Mouse (Mus musculus): Measurements from ENCODE around the gene Pinlyp.

The Pinlyp gene

DNA sequence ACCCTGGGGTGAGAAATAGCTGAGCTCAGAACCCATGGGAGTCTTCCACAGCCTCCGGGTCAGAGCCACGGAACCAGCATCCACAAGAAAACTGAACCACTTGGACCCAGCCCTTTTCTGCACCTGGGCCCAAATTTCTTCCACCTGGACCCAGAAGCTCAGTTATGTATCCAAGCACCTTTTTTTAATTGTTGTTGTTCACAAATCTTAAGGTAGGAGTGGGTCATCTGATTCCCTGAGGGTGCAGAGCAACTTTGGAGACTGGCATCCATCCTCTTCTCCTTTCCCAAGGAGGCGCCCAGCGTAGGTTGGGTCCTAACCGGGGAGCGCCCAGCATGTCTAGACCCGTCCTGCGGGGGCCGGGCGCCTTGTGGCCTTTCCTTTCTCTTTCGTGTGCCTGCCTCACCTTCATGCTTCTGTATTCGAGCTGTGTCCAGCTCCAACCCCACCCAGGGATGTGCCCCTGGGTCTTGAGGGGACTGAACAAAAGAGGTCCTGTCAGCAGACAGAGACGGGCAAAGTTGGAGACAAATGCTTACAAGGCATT, at the start of gene Pinlyp, which contains the start of gene Xrcc1:
TSS of gene Pinlyp (minus strand) at position 51 of the 547 bp plus-strand sequence.
TSS of gene Xrcc1 (plus strand) at position 222 of the 547 bp plus-strand sequence.
- peak; percentile 24 for DNase-seq

DNA sequence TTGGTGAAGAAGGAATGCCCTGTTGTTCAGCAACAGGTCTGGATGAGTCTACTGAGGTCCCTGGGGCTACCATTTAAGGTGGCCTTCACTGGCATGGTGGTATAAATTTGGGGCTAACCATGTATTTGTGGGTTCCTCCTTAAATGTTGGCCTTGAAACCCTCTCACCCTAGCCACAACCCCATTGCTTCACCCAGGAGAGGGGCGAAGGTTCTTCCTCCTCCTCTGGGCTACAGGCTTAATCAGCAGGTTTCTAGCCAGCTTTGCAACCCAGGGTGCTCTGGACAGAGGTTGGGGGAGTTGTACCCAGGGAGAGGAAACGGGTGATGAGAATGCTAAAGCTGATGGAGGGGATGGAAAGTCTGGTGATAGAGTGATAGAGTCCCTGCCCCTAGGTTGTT, 49.5 kb upstream of the Pinlyp start:
- DNase-seq: no peak

DNA sequence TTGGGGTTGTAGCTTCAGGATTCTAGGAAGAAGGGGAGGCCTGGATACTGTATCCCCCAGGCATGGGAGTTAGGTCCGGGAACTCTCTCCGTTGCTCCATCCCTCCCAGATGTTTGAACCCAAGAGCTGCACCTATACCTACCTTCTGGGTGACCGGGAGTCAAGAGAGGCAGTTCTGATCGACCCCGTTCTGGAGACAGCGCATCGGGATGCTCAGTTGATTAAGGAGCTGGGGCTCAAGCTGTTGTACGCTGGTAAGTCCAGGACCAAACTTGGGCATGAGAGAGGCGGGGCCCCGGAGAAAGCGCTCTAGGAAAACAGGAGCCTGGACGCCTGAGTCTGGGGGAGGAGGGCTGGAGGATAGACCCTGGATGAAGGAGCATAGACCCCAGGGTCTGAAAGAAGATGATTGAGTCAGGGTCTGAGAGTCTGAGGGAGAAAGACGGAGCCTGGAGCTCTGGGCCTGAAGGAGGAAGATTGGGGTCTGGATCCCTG, 48.4 kb upstream of the Pinlyp start:
- peak; percentile 32 for DNase-seq

GRCm38 (mm10) chr7:24593621-24594308, 47.8 kb upstream of the Pinlyp start:
- DNase-seq: peak; percentile 87

DNA sequence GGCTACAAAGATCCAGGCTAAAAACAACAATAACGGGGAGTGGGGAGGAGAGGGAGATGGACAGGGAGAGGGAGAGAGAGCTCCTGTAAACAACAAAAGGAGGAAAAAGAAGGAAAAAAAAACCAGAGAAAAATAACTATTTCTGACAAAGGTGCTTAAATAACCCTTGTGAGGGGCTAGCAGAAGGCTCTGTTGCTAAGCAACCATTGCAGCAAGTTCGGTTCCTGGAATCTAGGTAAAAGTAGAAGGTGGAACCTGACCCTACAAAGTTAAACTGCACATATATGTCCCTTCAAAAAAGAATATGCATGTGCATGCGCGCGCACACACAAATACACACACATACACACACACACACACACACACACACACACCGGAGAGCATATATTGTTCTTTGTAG, 46.9 kb upstream of the Pinlyp start:
- no peak for DNase-seq

DNA sequence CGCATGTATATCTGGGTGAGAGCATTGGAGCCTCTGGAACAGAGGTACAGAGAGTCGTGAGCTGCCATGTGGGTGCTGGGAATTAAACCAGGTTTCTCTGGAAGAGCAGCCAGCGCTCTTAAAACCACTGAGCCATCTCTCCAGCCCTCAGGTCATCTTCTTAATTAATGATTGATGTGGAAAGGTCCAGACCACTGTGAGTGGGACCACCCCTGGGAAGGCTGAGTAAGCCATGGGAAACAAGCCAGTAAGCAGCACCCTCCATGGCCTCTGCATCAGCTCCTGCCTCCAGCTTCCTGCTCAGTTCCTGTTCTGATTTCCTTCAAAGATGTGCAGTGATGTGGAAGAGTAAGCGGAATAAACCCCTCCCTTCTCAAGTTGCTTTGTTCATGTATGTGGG, 46.2 kb upstream of the Pinlyp start:
- no peak for DNase-seq

DNA sequence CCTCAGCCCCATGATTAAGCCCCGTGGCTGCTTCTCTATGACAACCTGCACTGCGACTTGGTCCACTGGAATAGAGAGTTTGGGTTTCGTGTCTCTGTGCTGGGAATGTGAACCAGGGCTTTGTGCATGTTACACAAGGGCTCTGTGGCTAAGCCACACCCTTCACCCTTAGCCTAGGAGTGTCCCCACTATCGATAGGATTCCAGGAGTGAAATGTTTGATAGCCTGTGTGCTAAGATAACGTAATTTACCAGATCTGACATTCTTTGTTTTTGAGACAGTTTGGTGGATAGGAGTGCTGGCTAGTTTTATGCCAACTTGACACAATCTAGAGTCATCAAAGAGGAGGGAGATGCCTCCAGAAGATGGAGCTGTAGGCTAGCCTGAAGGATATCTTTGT, 45.8 kb upstream of the Pinlyp start:
- no peak for DNase-seq

DNA sequence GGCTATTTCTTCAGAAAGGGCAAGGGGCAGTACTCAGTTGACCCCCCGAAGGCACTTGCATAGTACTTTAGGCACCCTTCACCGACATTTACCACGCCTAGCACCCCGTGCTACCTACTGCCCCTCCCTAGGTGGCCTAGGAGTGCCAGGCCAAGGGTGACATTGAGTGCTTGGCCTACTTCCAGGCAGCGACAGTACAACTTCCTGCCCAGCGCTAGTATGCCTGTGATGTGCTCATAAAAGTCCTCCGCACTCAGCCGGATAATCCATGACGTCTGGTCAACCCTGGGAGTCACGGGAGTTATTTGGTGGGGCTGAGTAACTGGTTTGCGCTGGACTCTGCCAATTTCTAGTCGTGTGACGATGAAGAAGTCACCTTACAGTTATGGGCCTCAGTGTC, 42.4 kb upstream of the Pinlyp start:
- DNase-seq: peak; percentile 81

DNA sequence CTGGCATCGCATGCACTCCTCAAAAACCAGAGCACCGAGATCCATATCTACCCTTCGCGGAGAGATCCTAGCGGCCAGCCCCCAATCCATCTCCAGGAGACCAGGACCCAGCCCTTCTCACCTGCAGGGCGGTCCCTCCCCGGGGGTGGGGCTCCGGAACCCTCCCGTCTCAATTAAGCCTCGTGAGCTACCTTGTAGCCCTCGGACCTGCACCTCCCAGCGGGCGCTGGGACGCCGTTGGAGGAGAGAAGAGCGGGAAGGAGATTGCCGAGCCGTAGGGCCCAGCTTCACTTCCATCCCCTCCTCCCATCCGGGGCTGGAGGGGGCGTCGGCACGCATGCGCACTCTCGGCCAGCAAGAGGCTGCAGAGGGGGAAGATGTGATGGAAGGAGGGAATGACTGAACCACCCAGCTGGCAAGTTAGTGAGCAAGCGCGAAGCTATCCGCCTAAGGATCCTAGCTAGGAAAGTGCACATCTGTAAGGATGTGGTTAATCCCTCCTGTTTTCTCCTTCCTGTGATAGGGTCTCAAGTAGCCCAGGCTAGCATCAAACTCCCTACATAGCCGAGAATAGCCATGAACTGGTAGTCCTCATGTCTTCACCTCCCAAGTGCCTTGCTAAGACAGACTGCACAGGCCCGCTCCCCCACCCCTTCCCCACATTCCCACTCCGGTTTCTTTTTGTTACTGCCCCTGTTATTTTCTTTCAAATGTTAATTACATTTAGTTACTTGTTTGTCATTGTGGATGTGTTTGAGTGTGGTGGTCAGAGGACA, 41.6 kb upstream of the Pinlyp start, which contains the start of the genes Ethe1 and Zfp575:
TSS of gene Ethe1 (plus strand) at position 214 of the 776 bp plus-strand sequence.
TSS of gene Zfp575 (minus strand) at position 312 of the 776 bp plus-strand sequence.
- DNase-seq: peak; percentile 82

- DNase-seq: peak; percentile 58
These were observed 40.9 kb upstream of the Pinlyp start for GRCm38 (mm10) chr7:24586828-24587227.

GRCm38 (mm10) chr7:24585995-24586394, 40.1 kb upstream of the Pinlyp start:
- no peak for DNase-seq

DNA sequence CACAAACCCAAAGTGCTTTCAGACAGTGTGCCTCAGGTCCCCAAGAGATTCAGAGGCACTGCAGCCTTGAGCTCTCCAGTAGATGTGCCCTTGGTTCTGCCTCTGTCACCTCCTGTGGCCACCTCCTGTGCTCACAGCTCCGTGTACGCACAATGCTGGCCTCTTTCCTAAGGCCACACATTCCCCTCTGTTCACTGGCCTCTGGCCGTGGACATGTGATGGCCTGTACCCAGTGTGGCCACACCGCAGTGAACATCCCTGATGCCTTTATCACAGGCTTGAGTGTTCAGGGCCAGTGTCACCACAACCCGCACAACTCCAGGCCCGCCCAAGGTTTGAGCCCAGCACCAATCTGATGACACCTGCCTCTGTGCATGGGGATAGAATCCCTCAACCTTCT, 39.0 kb upstream of the Pinlyp start:
- no peak for DNase-seq

DNA sequence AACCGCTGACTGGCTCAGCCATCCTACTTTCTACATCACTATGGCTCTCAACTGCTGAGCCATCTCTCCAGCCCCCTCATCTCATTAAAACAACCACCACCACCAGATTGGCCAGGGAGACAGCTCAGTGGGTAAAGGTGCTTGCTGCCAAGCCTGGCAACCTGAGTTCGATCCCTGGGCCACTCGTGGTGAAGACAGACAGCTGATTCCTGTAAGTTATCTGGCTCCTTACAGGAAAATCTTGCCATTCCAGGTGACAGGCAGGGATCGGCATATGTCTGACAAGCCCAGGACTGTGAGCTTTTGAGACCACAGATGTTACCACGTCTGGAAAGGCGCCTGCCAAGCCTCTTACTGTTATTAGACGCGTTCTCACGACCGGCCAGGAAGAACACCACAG, 31.9 kb upstream of the Pinlyp start:
- no peak for DNase-seq

DNA sequence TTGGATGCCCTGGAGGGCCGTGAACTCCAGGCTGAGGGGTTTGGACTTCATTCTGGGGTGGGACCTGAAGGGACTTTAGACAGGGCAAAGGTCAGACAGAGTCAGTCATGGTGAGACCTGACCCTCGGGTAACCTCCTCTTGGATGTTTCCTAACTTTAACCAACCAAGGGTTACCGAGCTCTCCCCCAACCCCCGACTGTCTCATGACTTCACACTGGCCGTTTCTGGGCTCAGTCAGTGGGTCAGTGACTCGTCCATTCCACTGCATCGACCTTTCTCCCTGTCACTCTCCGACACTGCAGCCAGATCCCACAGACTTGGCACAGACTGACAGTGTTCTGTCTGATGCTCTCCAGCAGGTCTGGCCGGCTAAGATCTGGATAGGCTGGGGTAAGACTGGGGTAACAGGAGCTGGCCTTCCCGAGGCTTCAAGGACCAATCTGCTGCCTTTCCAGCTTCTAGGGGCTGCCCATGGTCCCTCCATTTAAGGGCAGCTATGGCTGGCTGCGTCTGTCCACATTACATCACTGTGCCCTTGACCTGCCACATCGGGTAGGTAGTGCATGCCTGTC, 28.4 kb upstream of the Pinlyp start:
- peak; percentile 67 for DNase-seq

DNA sequence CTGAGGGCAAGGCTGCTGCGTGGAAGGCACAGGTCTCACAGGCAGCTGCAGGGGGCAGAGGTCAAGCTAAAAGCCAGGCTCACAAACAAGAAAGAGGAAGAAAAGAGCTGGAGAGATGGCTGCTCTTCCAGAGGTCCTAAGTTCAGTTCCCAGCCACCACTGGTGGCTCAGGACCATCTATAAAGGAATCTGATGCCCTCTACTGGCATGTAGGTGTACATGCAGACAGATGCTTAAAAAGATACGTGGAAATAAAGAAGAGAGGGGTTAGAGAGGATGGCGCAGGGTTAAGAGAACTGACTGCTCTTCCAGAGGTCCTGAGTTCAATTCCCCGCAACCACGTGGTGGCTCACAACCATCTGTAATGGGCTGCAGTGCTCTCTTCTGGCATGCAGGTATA, 26.5 kb upstream of the Pinlyp start:
- DNase-seq: no peak

- no peak for DNase-seq
These were observed 25.2 kb upstream of the Pinlyp start for GRCm38 (mm10) chr7:24571071-24571470.

DNA sequence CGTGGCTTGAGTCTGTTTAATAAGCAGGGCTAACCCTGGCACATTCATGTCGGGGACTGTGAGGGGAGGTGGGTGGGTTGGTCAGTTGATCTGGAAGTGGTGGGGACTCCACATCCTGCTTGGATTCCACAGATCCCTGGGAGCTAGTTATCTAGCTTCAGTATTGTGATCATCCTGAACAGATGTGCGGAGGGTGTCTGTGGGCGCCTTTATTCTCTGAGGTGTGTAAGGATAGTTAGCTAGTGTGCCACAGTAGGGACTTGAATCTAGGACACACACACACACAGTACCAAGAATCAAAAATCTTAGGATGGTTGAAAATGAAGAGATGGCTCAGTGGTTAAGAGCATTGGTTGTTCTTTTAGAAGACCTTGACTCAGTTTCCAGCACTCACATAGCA, 22.6 kb upstream of the Pinlyp start:
- no peak for DNase-seq

- no peak for DNase-seq
These were observed 20.3 kb upstream of the Pinlyp start for GRCm38 (mm10) chr7:24566206-24566605.

DNA sequence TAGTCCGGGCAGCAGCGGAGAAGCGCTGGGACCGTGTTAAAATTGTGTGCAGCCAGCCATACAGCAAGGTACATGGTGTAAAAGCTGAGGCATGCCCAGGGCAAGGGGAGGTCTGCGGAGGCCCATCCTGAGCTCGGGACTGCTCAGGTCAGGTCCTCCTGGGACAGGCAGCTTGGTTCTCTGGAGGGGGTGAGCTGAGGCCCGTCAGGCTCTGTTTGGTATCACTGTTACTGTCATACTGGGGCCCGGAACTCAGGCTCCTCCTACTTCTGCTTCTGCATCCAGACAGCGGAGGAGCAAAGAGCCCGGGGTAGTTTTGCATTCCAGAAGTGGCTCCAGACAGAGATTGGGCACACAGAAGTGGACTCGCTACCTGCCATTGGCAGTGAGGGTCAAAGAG, 19.7 kb upstream of the Pinlyp start:
- DNase-seq: no peak

DNA sequence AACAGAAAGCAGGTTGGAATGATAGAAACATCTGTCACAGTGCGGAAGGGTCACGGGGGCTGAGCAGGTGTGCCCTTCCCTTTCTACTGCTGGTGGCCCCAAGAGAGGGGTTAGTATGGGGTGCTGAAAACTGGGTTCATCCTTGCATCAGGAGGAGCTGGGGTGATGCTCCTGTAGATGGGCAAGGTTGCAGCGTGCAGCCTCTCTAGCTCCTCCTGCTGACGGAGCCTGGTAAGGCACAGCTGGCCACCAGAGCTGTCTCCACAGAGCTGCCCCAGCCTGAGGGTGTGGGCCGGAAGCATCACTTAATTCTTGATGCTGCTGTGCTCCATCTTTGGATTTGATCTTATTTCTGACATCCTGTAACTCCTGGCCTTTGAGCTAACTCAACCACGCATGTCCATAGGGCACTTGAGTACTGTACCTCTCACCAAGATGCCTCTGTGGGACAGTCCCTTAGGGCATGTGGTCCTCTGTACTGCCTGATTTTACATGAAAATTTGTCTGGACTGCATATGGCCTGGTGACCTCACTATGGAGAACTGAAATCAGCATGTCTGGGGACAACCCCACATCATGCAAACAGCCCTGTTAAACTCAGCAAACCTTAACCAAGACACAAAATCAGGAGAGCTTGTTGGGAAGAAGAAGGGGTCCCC, 18.8 kb upstream of the Pinlyp start:
- DNase-seq: peak; percentile 85

DNA sequence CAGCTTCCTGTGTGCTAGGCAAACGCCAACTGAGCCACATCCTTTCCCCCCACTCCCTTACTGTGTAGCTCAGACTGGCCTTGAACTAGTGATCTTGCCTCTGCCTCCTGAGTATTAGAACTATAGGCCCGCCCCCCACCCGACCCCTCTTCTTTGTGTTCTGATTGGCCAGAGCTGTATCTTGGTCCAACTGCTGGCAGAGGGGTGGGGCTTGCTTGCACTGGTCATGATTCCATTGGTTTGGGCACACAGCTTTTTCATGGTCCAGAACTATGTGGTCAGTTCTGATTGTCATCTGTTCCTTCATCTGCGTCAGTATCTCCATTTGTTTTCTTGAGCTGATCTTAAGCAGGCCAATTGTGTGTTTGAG, 17.9 kb upstream of the Pinlyp start:
- no peak for DNase-seq

DNA sequence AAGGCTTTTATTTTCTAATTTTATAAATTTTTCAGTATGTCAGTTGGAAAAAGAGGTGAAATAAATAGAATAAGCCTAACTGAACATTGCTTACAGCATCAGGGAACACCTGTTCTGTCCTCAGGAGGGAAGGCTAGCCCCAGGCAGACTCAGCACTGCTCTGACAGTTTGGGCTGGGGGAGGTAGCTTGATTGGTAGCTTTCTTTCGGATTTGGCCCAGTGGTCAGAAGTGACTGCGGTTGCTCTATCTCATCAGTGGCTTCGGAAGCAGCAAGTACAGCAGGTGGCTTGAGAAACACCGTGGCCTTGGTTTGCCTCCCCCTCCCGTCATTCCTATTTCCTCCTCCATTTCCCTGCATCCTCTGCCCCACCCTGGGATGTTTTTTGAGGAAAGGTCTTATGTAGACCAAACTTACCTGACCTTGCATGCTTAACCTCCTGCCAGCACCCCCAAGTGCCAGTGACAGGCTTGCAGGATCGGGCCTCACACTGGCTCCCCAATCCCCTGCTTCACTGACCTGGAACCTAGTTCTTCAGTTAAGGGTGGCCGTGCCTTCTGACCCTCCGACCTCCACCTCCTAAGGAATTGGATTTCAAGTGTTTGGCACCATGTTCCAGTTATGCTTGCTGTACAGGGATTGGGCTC, 17.4 kb upstream of the Pinlyp start:
- no peak for DNase-seq
